Mouse (Mus musculus) limb, embryonic 10.5 days (tissue): ENCODE measurements around the gene Cdc7. TPM values are rescaled to one million over a fixed set of nuclear protein-coding genes. Genes with fewer than 3 reads are reported as not detected.

Source experiments
- polyA plus RNA-seq: library from polyadenylated mRNA; unstranded; fragments of >200 nt; fragmentation: Nextera tagmentation; extraction: Ambion mirVana; gene quantifications from 2 replicates; pipeline ENCODE4 v1.2.1, GENCODE M21; 2016

Gene Cdc7
- polyA plus RNA-seq, 1 experiment from 2014 or later, result 67.8 TPM

Other genes with a start within 250 kb of the Cdc7 start
- 2.8 and 2.9 TPM in 2 replicates for gene Hfm1, start 38.0 kb upstream of the Cdc7 start, polyA plus RNA-seq